Mouse (Mus musculus): ENCODE results near the gene Exd1. TPM values are rescaled to one million over a fixed set of nuclear protein-coding genes. Genes with fewer than 3 reads are reported as not detected.
A peak's percentile ranks its signal among the peaks of the same experiment; 100 is the strongest.

Exd1 gene
- under 1 TPM; 0.23 to 0.24 TPM for total RNA-seq (2021)

GRCm38 (mm10) chr2:119547522-119548370, at the start of gene Exd1, which contains the start of gene Chp1:
Exd1 (minus strand) TSS chr2:119547627.
Chp1 (plus strand) TSS chr2:119547697.
- DNase-seq: peak; percentile 99

GRCm38 (mm10) chr2:119596781-119597330, 49.4 kb upstream of the Exd1 start:
- DNase-seq: no peak

GRCm38 (mm10) chr2:119595308-119595707, 47.9 kb upstream of the Exd1 start:
- no peak for DNase-seq

- DNase-seq: peak; percentile 99
Observed at GRCm38 (mm10) chr2:119594113-119594981, 46.9 kb upstream of the Exd1 start.

- no peak for DNase-seq
Observed at GRCm38 (mm10) chr2:119593765-119594112, 46.3 kb upstream of the Exd1 start.

GRCm38 (mm10) chr2:119591247-119591646, 43.8 kb upstream of the Exd1 start:
- no peak for DNase-seq

- DNase-seq: peak; percentile 66
Observed at GRCm38 (mm10) chr2:119587383-119587782, 40.0 kb upstream of the Exd1 start.

GRCm38 (mm10) chr2:119584282-119584681, 36.9 kb upstream of the Exd1 start:
- no peak for DNase-seq

- DNase-seq: no peak
Observed at GRCm38 (mm10) chr2:119583439-119583838, 36.0 kb upstream of the Exd1 start.

GRCm38 (mm10) chr2:119581571-119581970, 34.1 kb upstream of the Exd1 start:
- DNase-seq: no peak

- no peak for DNase-seq
Observed at GRCm38 (mm10) chr2:119572471-119572870, 25.0 kb upstream of the Exd1 start.

- DNase-seq: no peak
Observed at GRCm38 (mm10) chr2:119566182-119566855, 18.9 kb upstream of the Exd1 start.

GRCm38 (mm10) chr2:119565284-119565683, 17.9 kb upstream of the Exd1 start:
- DNase-seq: no peak

- no peak for DNase-seq
Observed at GRCm38 (mm10) chr2:119561794-119562193, 14.4 kb upstream of the Exd1 start.

- no peak for DNase-seq
Observed at GRCm38 (mm10) chr2:119558737-119559340, 11.4 kb upstream of the Exd1 start.

GRCm38 (mm10) chr2:119558039-119558438, 10.6 kb upstream of the Exd1 start:
- DNase-seq: no peak

GRCm38 (mm10) chr2:119549678-119550077, 2.3 kb upstream of the Exd1 start:
- no peak for DNase-seq

GRCm38 (mm10) chr2:119548691-119549090, 1.3 kb upstream of the Exd1 start:
- no peak for DNase-seq

- no peak for DNase-seq
Observed at GRCm38 (mm10) chr2:119548371-119548660, 889 bp upstream of the Exd1 start.

GRCm38 (mm10) chr2:119546848-119547521, 442 bp downstream of the Exd1 start:
- DNase-seq: peak; percentile 88

GRCm38 (mm10) chr2:119543656-119544055, 3.8 kb downstream of the Exd1 start:
- no peak for DNase-seq

- peak; percentile 70 for DNase-seq
Observed at GRCm38 (mm10) chr2:119542106-119542505, 5.3 kb downstream of the Exd1 start.
